Mouse (Mus musculus): Measurements from ENCODE around the gene Shroom2.

DNA sequence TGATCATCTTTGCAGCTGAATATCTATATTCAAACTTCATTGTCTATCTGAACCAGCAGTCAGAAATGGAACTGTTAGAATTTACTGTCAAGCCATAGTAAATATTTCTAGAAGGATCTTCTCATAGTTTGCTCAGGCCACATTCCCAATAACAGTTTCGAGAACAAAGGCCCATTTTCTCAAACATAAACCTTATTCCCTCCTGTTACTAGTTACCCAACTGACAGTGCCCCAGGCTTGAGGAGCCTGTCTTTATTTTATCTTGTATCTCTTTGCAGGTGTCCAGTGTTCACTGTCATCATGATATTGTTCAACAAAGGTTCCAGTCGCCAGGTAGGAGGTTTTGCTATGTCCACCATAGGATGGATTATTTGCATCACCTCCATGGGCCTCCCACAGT is 206.2 kb downstream of the Shroom2 start, which contains the start of gene Cldn34a:
- TF ChIP-seq CEBPB (IDR thresholded peaks at IDR 0.05; ENCODE audit: insufficient read depth, poor library complexity, severe bottlenecking), result no peak
- no peak for TF ChIP-seq POLR2A (IDR thresholded peaks at IDR 0.05; ENCODE audit: insufficient read length, low read depth)
- TF ChIP-seq POLR2AphosphoS2 (IDR thresholded peaks at IDR 0.05; ENCODE audit: insufficient read length, low read depth), result no peak
- no peak for TF ChIP-seq MAX (IDR thresholded peaks at IDR 0.05; ENCODE audit: low read depth)
- TF ChIP-seq USF1 (IDR thresholded peaks at IDR 0.05; ENCODE audit: low read depth), result no peak
- TF ChIP-seq SRF (IDR thresholded peaks at IDR 0.05; ENCODE audit: control insufficient read depth, insufficient read length, low read depth), result no peak
- no peak for TF ChIP-seq TCF3 (IDR thresholded peaks at IDR 0.05; ENCODE audit: insufficient read length, low read depth)
- TF ChIP-seq E2F4 (IDR thresholded peaks at IDR 0.05; ENCODE audit: insufficient read depth), result no peak
- TF ChIP-seq MYOG (IDR thresholded peaks at IDR 0.05; ENCODE audit: control insufficient read depth in 1 of 3, insufficient read depth in 1 of 3, insufficient read length in 2 of 3, low read depth in 2 of 3), result no peak
- no peak for TF ChIP-seq TCF12 (IDR thresholded peaks at IDR 0.05; ENCODE audit: insufficient read depth, poor library complexity, severe bottlenecking)
- TF ChIP-seq REST (IDR thresholded peaks at IDR 0.05; ENCODE audit: insufficient read depth, insufficient read length), result no peak

Data from myocyte (in vitro differentiated cells).